Mouse (Mus musculus): Measurements from ENCODE around the gene Fras1.

GRCm38 (mm10) chr5:96402555-96402954 lies 28.8 kb downstream of the Fras1 start:
- TF ChIP-seq CTCF (IDR thresholded peaks at IDR 0.05; ENCODE audit: low read depth): no peak
- no peak for TF ChIP-seq EP300 (optimal IDR thresholded peaks at IDR 0.05)

Measured in stomach, postnatal 0 days (tissue).